Mouse (Mus musculus): Measurements from ENCODE around the gene Cnksr3.

DNA sequence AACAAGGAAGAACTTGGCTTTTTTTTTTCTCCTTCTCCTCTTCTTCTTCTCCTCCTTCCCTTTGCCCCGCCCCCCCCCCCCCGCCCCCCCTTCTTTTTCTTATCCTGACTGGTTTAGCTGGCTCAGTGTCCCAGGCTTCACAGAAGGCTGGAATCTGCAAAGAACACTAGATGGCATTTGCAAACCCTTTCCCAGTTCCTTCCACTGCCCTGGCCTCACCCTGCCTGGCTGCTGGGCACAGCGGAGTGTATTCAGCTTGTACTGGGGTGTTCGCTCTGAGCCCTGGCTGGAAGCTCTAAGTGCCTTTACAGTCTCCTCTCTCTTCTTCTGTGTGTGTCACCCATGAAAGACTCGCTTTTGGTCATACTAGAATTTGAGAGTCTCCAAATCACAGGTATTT is 22.6 kb upstream of the Cnksr3 start:
- TF ChIP-seq CTCF (IDR thresholded peaks at IDR 0.05 in 2 of 3, conservative IDR thresholded peaks at IDR 0.05 in 1 of 3; ENCODE audit: control insufficient read depth in 1 of 3, insufficient read depth in 1 of 3, low read depth in 2 of 3, low read length in 3 of 3, poor library complexity in 1 of 3, severe bottlenecking in 1 of 3) (no peak), NELFE (IDR thresholded peaks at IDR 0.05; ENCODE audit: low read depth, low read length) (no peak), TCF12 (IDR thresholded peaks at IDR 0.05; ENCODE audit: low read depth, low read length) (no peak), MXI1 (IDR thresholded peaks at IDR 0.05; ENCODE audit: low read depth, low read length) (no peak), SMC3 (IDR thresholded peaks at IDR 0.05; ENCODE audit: low read depth, low read length) (no peak), EP300 (IDR thresholded peaks at IDR 0.05; ENCODE audit: low read depth in 1 of 2, low read length in 2 of 2) (no peak), POLR2A (IDR thresholded peaks at IDR 0.05; ENCODE audit: control insufficient read depth in 1 of 2, insufficient read depth in 1 of 2, low read depth in 1 of 2, low read length in 2 of 2, poor library complexity in 1 of 2) (no peak), ETS1 (IDR thresholded peaks at IDR 0.05; ENCODE audit: low read depth, low read length) (no peak), USF1 (IDR thresholded peaks at IDR 0.05; ENCODE audit: low read depth, low read length) (no peak), E2F4 (IDR thresholded peaks at IDR 0.05; ENCODE audit: borderline replicate concordance, low read depth, low read length) (no peak)

All from MEL (cell line).